Mouse (Mus musculus): ENCODE data around the gene Cat.

DNA sequence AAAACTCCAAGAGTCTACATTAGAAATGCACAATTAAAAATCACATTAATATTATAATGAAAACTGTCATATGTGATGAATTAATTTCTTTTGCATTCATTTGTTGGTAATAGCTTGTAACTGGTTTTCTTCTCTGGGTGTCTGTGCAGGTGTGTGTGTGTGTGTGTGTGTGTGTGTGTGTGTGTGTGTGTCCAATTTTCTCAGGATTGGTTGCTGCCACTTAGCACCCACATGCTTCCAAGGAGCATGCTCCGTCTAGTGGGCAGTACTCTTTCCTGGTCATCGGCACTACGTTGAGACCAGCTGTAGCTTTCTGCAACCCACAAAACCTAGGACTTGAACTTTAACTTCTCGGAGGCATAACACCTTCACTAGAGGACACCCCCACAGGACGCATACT lies 27.9 kb downstream of the Cat start:
- TF ChIP-seq CTCF (IDR thresholded peaks at IDR 0.05; ENCODE audit: low read depth) (no peak), EP300 (optimal IDR thresholded peaks at IDR 0.05) (no peak)
